Mouse (Mus musculus): ENCODE measurements around the gene Eya2.

The Eya2 gene

GRCm38 (mm10) chr2:165593763-165594162 is 1.1 kb upstream of the Eya2 start:
- peak; percentile 42 for DNase-seq (ENCODE audit: low read depth, low spot score)

- DNase-seq (ENCODE audit: low read depth, low spot score), result peak; percentile 22
These were observed 841 bp downstream of the Eya2 start for GRCm38 (mm10) chr2:165595676-165596070.

GRCm38 (mm10) chr2:165596141-165596540 is 1.3 kb downstream of the Eya2 start:
- no peak for DNase-seq (ENCODE audit: low read depth, low spot score)

GRCm38 (mm10) chr2:165597536-165597935 is 2.7 kb downstream of the Eya2 start:
- no peak for DNase-seq (ENCODE audit: low read depth, low spot score)

- no peak for DNase-seq (ENCODE audit: low read depth, low spot score)
These were observed 3.3 kb downstream of the Eya2 start for GRCm38 (mm10) chr2:165598139-165598538.

GRCm38 (mm10) chr2:165599566-165599965 is 4.7 kb downstream of the Eya2 start:
- no peak for DNase-seq (ENCODE audit: low read depth, low spot score)

- peak; percentile 12 for DNase-seq (ENCODE audit: low read depth, low spot score)
These were observed 6.1 kb downstream of the Eya2 start for GRCm38 (mm10) chr2:165600926-165601325.

- no peak for DNase-seq (ENCODE audit: low read depth, low spot score)
These were observed 6.8 kb downstream of the Eya2 start for GRCm38 (mm10) chr2:165601605-165602004.

GRCm38 (mm10) chr2:165603775-165604174 is 8.9 kb downstream of the Eya2 start:
- DNase-seq (ENCODE audit: low read depth, low spot score), result no peak

GRCm38 (mm10) chr2:165611551-165612253 is 16.9 kb downstream of the Eya2 start:
- DNase-seq (ENCODE audit: low read depth, low spot score), result no peak

GRCm38 (mm10) chr2:165613741-165614339 is 19.0 kb downstream of the Eya2 start:
- DNase-seq (ENCODE audit: low read depth, low spot score), result no peak

- no peak for DNase-seq (ENCODE audit: low read depth, low spot score)
These were observed 26.7 kb downstream of the Eya2 start for GRCm38 (mm10) chr2:165621488-165621887.

GRCm38 (mm10) chr2:165622596-165622995 is 27.8 kb downstream of the Eya2 start:
- DNase-seq (ENCODE audit: low read depth, low spot score), result no peak

- no peak for DNase-seq (ENCODE audit: low read depth, low spot score)
These were observed 32.0 kb downstream of the Eya2 start for GRCm38 (mm10) chr2:165626826-165627225.

- DNase-seq (ENCODE audit: low read depth, low spot score), result no peak
These were observed 33.1 kb downstream of the Eya2 start for GRCm38 (mm10) chr2:165627974-165628373.

- DNase-seq (ENCODE audit: low read depth, low spot score), result no peak
These were observed 35.1 kb downstream of the Eya2 start for GRCm38 (mm10) chr2:165629900-165630299.

- DNase-seq (ENCODE audit: low read depth, low spot score), result no peak
These were observed 38.4 kb downstream of the Eya2 start for GRCm38 (mm10) chr2:165633011-165633785.

- DNase-seq (ENCODE audit: low read depth, low spot score), result no peak
These were observed 39.6 kb downstream of the Eya2 start for GRCm38 (mm10) chr2:165634481-165634880.

- no peak for DNase-seq (ENCODE audit: low read depth, low spot score)
These were observed 44.4 kb downstream of the Eya2 start for GRCm38 (mm10) chr2:165639075-165639755.

GRCm38 (mm10) chr2:165641909-165642505 is 47.2 kb downstream of the Eya2 start:
- DNase-seq (ENCODE audit: low read depth, low spot score), result no peak

GRCm38 (mm10) chr2:165643596-165643995 is 48.8 kb downstream of the Eya2 start:
- peak; percentile 62 for DNase-seq (ENCODE audit: low read depth, low spot score)

GRCm38 (mm10) chr2:165644057-165644456 is 49.2 kb downstream of the Eya2 start:
- DNase-seq (ENCODE audit: low read depth, low spot score), result no peak

Measured in ES-CJ7 (cell line).